Mouse (Mus musculus): ENCODE data around the gene Ipo7.
"Not testable (repeated sequence)": the region's sequence is repeated elsewhere in the genome, so short reads cannot be mapped to it uniquely, and the experiment has no call there.

Gene Ipo7

DNA sequence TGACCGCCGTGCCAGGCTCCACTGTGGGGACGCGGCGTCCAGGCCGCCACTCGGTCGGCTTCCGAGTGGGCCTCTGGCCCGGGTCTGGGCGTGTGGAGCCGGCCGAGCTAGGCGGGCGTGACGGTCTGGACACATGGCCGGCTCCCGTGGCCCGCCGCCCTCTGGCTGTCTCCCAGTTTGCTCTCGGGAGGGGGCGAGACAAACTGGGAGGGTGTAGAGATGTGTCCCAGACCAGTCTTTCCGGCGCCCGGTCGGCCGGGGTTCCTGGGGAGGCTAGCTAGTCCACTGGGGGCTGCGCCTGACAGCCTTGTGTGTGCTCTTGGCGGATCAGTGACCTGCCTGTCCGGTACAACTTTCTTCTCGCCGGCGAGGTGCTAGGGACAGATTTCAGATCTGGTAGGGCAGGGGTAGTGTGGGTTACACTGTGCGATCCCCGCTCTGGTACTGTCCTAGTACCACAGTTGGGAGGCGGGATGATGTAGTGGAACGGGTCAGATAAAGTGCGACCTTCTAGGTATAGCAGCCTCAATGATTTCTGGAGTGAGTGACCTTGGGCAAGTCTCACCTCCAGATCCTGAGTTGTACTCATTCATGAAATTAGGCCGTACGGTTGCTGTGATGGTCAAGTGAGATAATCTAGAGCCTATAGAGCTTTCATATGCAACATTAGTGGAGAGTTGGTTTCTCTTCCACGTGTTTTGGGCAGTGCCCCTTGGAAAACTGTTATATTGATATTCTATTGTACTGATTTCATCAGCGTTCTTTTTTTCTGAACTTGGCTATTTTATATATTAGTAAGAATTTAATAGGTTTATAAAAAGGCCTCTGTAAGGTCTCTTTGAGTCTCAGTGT lies 783 bp downstream of the Ipo7 start:
- peak in 1 of 2 experiments; percentile 15 for DNase-seq (ENCODE audit: low spot score in 2 of 2)

DNA sequence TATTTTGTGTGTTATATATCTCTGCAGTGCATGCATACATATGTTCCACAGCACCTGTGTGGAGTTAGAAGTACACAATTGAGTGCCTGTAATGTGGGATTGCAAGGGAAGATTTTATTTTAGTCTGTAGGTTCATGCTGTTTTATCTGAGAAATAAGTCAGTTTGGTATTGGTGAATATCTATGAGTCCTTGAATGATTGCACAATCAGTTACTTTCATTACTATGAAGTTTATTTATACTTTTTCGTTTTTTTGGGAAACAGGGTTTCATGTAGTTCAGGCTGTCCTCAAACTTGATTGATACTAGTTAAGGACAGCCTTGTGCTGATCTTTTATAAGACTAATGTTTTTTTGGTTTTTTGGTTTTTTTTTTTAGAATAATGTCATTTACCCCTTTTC lies 5.5 kb downstream of the Ipo7 start:
- DNase-seq (ENCODE audit: low spot score in 2 of 2), result no peak

DNA sequence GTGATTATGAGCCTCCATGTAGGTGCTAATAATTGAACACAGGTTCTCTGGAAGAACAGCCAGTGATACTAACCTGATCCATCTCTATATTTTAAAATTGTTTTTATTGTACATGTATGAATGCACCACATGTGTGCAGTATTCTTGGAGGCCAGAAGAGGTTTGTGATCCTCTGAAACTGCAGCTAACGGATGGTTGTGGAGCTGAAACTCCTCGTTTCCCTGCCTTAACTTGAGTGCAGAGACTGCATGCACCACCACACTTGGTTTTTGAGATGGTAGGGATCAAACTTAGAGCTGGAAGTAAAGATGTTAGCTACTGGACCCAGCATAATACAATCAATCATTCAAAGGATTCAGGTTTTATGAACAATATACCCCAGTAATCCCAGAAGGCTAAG lies 8.5 kb downstream of the Ipo7 start:
- no peak for DNase-seq (ENCODE audit: low spot score in 2 of 2)

DNA sequence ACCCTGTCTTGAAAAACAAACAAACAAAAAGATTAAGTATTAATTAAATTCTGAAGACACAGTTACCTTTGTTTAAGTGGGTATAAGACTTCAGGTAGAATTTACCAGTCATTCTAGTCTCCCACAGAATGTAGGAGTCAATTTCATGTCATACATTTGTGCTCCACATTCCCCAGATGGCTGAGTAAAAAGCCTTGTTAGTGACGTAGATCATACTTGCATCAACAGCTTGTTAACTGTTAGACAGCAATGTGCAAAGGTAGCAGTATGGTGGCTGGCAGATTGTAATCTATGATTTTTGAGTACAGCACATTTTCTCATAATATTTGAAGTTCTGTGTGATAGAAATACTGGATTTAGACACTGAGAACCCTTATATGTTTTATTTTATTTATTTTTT lies 10.8 kb downstream of the Ipo7 start:
- no peak for DNase-seq (ENCODE audit: low spot score in 2 of 2)

DNA sequence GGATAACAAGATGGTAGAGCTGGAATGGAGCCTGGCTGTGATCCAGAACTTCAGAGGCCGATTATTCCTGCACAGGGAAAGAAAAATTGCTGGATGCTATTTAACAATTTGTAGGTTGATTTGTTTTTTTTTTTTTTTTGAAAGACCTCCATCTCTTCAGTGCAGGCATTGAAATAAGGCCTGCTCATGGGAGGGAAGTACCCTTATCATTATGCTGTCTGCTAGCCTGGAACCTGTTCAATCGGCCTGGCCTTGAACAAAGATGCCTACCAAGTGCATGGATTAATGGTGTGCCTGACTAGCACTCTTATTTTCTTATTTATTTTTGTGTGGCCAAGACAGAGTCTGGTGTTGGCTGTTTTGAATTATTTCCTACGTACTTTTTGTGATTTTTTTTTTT lies 12.3 kb downstream of the Ipo7 start:
- DNase-seq (ENCODE audit: low spot score in 2 of 2), result no peak

DNA sequence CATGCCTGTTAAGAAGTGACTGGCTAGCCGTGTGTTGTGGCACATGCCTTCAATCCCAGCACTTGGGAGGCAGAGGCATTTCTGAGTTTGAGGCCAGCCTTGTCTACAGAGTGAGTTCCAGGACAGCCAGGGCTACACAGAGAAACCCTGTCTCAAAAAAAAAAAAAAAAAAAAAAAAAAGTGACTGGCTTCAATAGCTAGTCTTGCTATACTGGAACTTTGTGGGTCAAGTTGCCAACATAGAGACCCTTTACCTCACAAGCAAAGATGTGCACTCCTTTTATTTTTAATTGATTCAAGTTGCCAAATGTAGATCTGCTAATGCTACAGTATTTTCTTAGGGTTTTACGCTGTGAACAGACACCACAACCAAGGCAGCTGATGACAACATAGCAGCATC lies 39.6 kb downstream of the Ipo7 start:
- not testable (repeated sequence) for DNase-seq (ENCODE audit: low spot score in 2 of 2)

DNA sequence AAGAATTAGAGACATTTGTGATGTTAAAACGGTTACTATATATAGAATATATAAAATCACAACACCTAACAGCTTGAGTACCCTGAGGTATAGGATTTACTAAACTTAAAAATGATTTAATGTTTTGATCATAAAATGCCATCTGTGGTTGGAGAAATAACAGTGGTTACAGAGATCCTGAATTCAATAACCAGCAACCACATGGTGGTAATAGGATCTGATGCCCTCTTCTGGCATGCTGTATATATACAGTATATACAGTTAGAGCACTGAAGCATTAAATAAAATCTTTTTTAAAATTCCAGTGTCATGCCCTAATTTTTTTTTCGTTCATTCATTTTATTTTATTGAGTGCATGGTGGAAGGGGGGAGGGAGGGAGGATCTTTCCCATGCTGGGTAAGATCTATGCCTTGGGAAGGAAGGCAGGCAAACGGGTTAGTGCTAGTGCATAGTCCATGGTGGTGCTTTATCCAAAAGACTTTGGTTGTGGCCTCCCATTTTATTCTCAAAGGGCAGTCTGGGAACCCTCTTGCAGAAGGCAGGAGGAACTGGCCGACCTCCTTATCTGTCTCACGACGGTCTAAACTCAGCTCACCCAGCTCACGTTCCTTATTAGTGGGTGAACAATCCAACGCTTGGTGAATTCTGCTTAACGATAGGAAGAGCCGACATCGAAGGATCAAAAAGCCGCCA lies 41.2 kb downstream of the Ipo7 start:
- no peak for DNase-seq (ENCODE audit: low spot score in 2 of 2)

- DNase-seq (ENCODE audit: low spot score in 2 of 2), result no peak
Measured at GRCm38 (mm10) chr7:110060106-110060668, 42.1 kb downstream of the Ipo7 start.

DNA sequence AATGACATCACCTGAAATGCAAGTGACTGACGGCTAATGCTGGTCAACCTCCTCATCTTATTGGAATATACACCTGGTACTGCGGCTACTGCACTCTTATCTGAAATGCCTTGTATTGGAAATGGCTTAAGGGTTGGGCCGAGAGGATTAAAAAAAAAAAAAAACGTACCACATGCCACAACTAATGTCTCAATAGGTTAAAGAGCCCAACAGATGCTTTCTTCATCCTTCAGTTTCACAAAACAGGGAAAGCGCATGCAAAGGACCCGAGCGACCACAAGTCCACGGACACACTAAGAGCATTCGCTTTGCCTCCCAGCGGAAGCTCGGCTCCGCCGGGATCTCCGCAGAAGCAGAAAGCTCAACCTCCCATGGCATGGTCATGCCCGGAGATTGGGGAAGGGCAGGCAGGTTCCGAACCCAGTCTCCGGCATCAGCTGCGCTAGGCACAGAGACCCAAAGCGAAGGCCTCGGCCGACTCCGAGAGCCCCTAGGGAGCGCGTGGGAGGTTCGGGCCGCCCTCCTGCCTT lies 42.7 kb downstream of the Ipo7 start:
- peak in 1 of 2 experiments; percentile 26 for DNase-seq (ENCODE audit: low spot score in 2 of 2)

GRCm38 (mm10) chr7:110061199-110061751 lies 43.2 kb downstream of the Ipo7 start, which contains the start of gene Zfp143:
TSS of gene Zfp143 (plus strand) at chr7:110061217.
- peak; percentile 100 for DNase-seq (ENCODE audit: low spot score in 2 of 2)

DNA sequence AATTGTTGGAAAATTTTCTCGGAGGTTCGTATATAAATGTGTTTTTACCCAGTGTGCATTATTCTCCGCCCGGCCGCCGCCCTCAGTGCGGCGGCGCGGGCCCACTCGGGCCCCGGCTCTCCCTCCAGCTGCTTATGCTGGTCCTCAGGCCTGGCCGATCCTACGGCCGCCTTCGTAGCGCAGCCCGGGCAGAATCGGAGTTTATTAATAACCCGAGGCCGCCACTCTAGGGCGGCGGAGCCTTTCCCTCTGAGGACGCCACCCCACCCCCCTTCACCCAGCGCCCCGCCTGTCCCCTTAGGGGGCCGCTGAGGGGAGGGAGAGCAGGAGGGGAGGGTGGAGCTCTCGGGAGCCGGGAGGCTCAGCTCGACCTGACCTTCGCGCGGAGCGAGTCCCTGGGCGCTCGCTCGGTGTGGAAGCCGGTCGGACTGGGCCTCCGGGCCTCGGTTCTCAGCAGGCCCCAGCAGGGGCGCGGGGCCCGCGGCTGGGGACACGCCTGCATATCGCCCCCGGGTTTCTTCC lies 43.7 kb downstream of the Ipo7 start:
- peak; percentile 70 to 77 for DNase-seq (ENCODE audit: low spot score in 2 of 2)

DNA sequence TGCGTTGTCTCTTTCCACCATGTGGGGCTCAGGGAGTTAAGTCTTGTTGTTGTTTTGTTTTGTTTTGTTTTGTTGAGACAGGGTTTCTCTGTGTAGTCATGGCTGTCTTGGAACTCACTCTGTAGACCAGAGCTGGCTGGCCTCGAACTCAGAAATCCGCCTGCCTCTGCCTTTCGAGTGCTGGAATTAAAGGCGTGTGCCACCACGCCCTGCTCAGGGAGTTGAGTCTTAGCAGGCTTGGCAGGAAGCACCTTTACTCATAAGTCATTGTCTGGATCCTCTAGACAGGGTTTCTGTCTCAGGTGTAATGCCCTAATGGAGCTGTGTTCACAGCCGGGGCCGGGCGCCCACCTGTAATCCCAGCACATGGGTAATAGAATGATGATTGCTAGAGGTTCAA lies 45.7 kb downstream of the Ipo7 start:
- no peak for DNase-seq (ENCODE audit: low spot score in 2 of 2)

- no peak for DNase-seq (ENCODE audit: low spot score in 2 of 2)
Measured at GRCm38 (mm10) chr7:110069070-110069469, 51.0 kb downstream of the Ipo7 start.

DNA sequence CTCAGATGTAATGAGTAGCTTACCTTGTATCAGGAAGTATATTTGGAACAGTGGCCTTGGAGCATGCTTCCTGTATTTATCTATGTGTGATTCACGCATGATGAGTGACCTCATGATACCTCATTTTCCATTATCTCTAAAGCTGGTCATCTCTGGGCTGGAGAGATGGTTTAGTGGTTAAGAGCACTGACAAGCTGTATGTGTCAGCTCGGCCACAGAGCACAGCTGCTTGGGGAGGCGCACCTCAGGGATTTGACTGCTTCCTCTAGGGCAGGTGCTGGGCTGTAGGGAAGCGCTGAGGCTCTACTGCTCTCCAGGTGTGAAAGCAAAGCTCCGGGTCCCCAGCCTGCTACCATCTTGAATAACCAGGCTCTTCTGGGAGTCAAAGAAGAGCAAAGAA lies 60.1 kb downstream of the Ipo7 start:
- DNase-seq (ENCODE audit: low spot score in 2 of 2), result no peak

DNA sequence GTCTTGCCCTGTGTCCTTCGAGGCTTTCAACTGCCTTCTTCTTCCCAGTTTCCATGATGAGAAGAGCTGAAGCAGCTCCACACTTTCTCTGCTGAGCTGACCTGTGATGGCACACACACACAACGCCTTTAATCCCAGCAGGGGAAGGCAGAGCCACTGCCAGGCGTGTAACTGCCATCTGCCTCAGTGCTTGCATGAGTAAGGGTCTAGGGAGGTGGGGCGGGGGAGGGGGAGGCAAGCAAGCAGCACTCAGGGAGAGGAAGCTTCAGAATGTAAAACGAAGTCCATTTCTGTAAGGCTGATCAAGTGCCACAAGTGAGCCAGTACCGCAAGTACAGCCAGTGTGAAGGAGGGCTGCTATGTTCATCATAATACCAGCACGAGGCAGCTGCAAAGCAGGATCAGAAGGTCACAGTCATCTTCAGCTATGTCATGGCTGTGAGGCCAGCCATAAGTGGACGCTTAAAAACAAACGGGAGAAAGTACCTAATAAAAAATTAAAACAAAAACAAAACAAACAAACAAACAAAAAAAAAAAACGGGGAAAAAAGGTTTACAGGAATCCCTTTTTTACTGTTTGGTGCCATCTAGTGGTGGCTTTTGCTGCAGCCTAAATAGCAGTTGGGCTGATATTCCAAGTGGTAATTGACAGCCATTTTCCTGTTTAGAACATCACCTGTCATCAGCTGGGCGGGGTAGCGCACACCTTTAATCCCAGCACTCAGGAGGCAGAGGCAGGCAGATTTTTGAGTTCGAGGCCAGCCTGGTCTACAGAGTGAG lies 65.5 kb downstream of the Ipo7 start:
- DNase-seq (ENCODE audit: low spot score in 2 of 2), result peak; percentile 57

DNA sequence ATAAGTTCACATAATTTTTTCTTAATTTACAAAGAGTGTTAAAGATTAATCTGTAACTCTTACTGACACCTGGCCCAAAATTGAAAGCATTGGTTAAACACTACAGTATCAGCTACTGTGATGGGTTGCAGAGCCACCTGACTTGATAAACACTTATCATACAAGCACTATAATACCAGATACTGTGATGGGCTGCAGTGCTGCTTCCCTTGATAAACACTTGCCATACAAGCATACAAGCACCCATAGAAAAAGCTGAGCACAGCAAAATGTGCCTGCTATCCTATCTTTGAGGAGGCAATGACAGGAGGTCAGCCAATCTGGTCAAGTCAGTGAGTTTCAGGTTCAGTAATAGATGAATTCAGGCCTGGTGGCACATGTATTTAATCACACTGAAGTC lies 67.1 kb downstream of the Ipo7 start:
- no peak for DNase-seq (ENCODE audit: low spot score in 2 of 2)

DNA sequence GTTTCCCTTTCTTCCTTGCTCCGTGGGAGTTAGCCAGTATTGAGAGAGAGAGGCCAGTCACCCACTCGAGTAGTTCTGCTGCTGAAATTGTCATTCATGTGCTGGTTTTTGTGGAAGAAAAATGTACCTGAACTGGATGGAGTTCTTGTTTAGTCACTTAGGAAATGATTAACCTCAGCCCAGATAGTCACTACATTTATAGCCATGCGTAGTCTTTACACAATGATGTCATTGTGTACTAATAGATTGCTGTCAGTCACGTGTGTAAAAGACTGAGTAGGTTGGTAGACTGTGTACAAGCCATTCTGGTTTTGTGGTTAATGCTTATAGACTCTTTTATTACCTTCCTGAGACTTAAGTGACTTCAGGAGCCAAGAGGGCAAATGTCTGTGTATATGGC lies 69.8 kb downstream of the Ipo7 start:
- no peak for DNase-seq (ENCODE audit: low spot score in 2 of 2)

DNA sequence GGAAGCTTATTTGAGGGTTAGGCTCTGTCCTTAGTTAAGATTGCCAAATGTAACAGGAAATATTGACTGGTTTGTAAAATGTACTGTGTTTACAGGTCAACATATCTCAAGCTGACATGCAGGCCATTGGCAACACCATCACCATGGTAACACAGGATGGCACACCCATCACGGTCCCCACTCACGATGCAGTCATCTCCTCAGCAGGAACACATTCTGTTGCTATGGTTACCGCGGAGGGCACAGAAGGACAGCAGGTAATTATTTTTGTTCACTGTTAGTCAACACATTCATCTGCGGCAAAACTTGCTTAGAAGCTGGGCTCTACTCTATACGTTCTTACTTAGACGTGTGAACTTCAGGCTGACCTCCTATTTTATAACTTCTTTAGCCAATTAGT lies 73.6 kb downstream of the Ipo7 start:
- DNase-seq (ENCODE audit: low spot score in 2 of 2), result peak; percentile 58 to 68

DNA sequence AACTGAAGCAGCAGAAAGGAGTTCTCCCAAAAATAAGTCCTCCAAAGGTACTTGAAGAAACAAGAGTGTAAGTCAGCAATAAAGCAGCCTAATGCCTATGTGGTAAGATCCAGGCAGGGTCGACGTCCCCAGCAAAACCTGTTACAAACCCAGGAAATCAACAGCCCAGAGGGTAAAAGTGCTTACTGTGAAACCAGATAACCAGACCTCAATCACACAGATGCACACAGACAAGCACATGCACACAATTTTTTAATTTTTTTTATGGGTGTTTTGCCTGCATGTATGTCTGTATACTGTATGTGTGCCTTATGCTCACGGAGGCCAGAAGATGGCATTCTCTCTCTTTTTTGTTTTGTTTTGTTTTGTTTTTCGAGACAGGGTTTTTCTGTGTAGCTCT lies 78.3 kb downstream of the Ipo7 start:
- no peak for DNase-seq (ENCODE audit: low spot score in 2 of 2)

- DNase-seq (ENCODE audit: low spot score in 2 of 2), result no peak
Measured at GRCm38 (mm10) chr7:110097106-110097793, 79.2 kb downstream of the Ipo7 start.

DNA sequence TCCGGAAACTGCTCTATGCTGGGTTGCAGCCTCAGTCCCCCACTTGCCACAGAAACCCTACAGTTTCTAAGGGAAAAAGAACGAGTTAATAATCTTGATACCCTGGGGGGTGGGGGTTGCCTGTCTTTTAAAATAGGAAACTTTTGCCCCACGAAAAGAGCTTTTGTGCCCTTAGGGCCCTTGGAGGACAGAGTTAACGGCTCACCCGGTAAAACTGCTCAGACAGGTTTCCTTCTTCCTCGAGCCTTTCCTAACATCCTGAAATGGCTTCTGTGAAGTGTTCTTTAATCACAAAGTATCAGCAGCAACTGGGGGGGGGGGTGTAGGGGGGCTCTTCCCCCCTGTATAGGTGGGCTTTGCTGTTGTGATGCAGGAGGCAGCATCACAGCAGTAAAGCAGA lies 82.8 kb downstream of the Ipo7 start:
- no peak for DNase-seq (ENCODE audit: low spot score in 2 of 2)
